8 mouse cellular contexts compared by ENCODE assay signal in genomic region chr1:119525689-119526591, GRCm38 (mm10). TPM values are rescaled to one million over a fixed set of nuclear protein-coding genes. Genes with fewer than 3 reads are reported as not detected.
DNase-seq lines count a peak whose midpoint lies in the region; ATAC-seq and TF ChIP-seq lines count a peak whose summit lies in the region.

TSS of gene Tmem185b (plus strand) at chr1:119526160.

- peaks cover 19% of the 10 kb centered on the region for H3K9me3 ChIP-seq in G1E (replicated peaks)
- peaks cover 25% of the 10 kb centered on the region for H3K9me3 ChIP-seq in lung, embryonic 14.5 days (ENCODE audit: low read depth, low read length)

- H3K9ac ChIP-seq in lung, embryonic 14.5 days = peak within 1 kb of the TSS; percentile 73

- DNase-seq in G1E (ENCODE audit: low spot score) = peak; percentile 99
- DNase-seq in cerebellum, adult 11-12 months = peak; percentile 89
- DNase-seq in forelimb bud, embryonic 11.5 days (ENCODE audit: low read depth, low spot score) = peak; percentile 79
- peak; percentile 96 for DNase-seq in heart, postnatal 4 days
- peak; percentile 78 to 80 for DNase-seq in layer of hippocampus, adult 8-10 months (ENCODE audit: low spot score in 2 of 2)
- DNase-seq in lung, embryonic 14.5 days = peak; percentile 91
- peak; percentile 93 for DNase-seq in testis, postnatal 14 days (ENCODE audit: low spot score)

- H3K36me3 ChIP-seq in G1E (replicated peaks) = peaks cover 71% of the 10 kb centered on the region
- peaks cover 27% of the 10 kb centered on the region for H3K36me3 ChIP-seq in lung, embryonic 14.5 days (ENCODE audit: insufficient read depth)

- H3K27ac ChIP-seq in lung, embryonic 14.5 days (ENCODE audit: low read depth) = peak within 1 kb of the TSS; percentile 87

- no peaks in the 10 kb centered on the region for H3K27me3 ChIP-seq in G1E (ENCODE audit: insufficient read depth, low read length)
- no peaks in the 10 kb centered on the region for H3K27me3 ChIP-seq in lung, embryonic 14.5 days (ENCODE audit: insufficient read depth, low read length)

- H3K4me2 ChIP-seq in lung, embryonic 14.5 days = peak within 1 kb of the TSS; percentile 95

- WGBS in lung, embryonic 14.5 days = 1% methylated on average over 66 of the region's 82 CpGs

- TF ChIP-seq CTCF in G1E (IDR thresholded peaks at IDR 0.05; ENCODE audit: low read depth, low read length) = no peak
- TF ChIP-seq CTCF in lung, embryonic 14.5 days (IDR thresholded peaks at IDR 0.05; ENCODE audit: low read depth) = no peak

- ATAC-seq in G1E (ENCODE audit: extremely low read depth, insufficient number of reproducible peaks, low FRiP score, poor library complexity, severe bottlenecking) = peak; percentile 71
- peak; percentile 94 for ATAC-seq in lung, embryonic 14.5 days (ENCODE audit: insufficient read depth)
- ATAC-seq in neutrophil, adult 5-6 weeks (ENCODE audit: extremely low read depth, insufficient number of reproducible peaks, low FRiP score, poor library complexity, severe bottlenecking) = peak; percentile 74

- H3K4me3 ChIP-seq in G1E (ENCODE audit: low read depth, low read length) = peak within 1 kb of the TSS; percentile 80
- H3K4me3 ChIP-seq in lung, embryonic 14.5 days (ENCODE audit: low read depth, low read length) = peak within 1 kb of the TSS; percentile 60

- peaks cover 61% of the 10 kb centered on the region for H3K4me1 ChIP-seq in G1E (ENCODE audit: insufficient read depth, low read depth, low read length)
- H3K4me1 ChIP-seq in lung, embryonic 14.5 days (ENCODE audit: insufficient read depth) = peaks cover 9% of the 10 kb centered on the region; the same call in 1 of the 2 replicates

RNA-seq across cellular contexts. Expression of gene Tmem185b, which starts in this region (rescaled TPM):
- total RNA-seq in G1E (2014; fragmentation: Nextera tagmentation) = 17.5 and 27.7 TPM in 2 replicates
- total RNA-seq in G1E (2017) = 33.8 and 35.9 TPM in 2 replicates
- polyA plus RNA-seq in G1E (2012) = 58.0 and 72.1 TPM in 2 replicates
- total RNA-seq in heart, postnatal 4 days (2021) = 10 to 100 TPM; 20.2 to 20.6 TPM
- total RNA-seq in layer of hippocampus, adult 8-10 months (2022) = 10 to 100 TPM; 14.6 to 20.3 (median 16.5) TPM
- 32.4 and 33.2 TPM in 2 replicates for polyA plus RNA-seq in lung, embryonic 14.5 days (2014; fragmentation: Nextera tagmentation; extraction: Ambion mirVana)
- 17.2 and 17.6 TPM in 2 replicates for total RNA-seq in neutrophil, adult 5-6 weeks (2017)

Comparison
In these comparisons a context has a peak if more than half of its experiments do, and no peak if none do; other contexts are left out.
1. Peak in every context shown above with its lines: DNase-seq, ATAC-seq, H3K4me3 ChIP-seq and H3K27ac ChIP-seq.